Mouse (Mus musculus) frontal cortex, adult 2 months (tissue): ENCODE data around the gene Gxylt2. TPM values are rescaled to one million over a fixed set of nuclear protein-coding genes. Genes with fewer than 3 reads are reported as not detected.
A peak's percentile ranks its signal among the peaks of the same experiment; 100 is the strongest.

Source experiments
- DNase-seq, 2 experiments: peaks; one replicate each; pipeline ENCODE4 v3.0.0; 2022; ENCODE audit warnings: low spot score in 1 of 2; ENCODE audit errors: extremely low spot score in 1 of 2
- polyA plus RNA-seq: library from polyadenylated mRNA; depleted of rRNA; stranded (reverse); fragments of >200 nt; gene quantifications from 2 replicates; pipeline ENCODE4 v1.2.3, GENCODE M21; 2012

Gxylt2 gene
- polyA plus RNA-seq, 1 experiment = 1.6 TPM

- no peak for DNase-seq
Observed at GRCm38 (mm10) chr6:100792973-100793769, 88.6 kb downstream of the Gxylt2 start.

GRCm38 (mm10) chr6:100795797-100796196 is 91.3 kb downstream of the Gxylt2 start:
- no peak for DNase-seq

- peak in 1 of 2 experiments; percentile 22 for DNase-seq
Observed at GRCm38 (mm10) chr6:100799290-100799689, 94.8 kb downstream of the Gxylt2 start.

- DNase-seq = no peak
Observed at GRCm38 (mm10) chr6:100799766-100800165, 95.2 kb downstream of the Gxylt2 start.

GRCm38 (mm10) chr6:100800497-100800955 is 96.0 kb downstream of the Gxylt2 start:
- peak; percentile 49 to 72 for DNase-seq

- no peak for DNase-seq
Observed at GRCm38 (mm10) chr6:100802381-100803083, 98.0 kb downstream of the Gxylt2 start.

- DNase-seq = no peak
Observed at GRCm38 (mm10) chr6:100803250-100803649, 98.7 kb downstream of the Gxylt2 start.

- no peak for DNase-seq
Observed at GRCm38 (mm10) chr6:100807187-100807586, 102.7 kb downstream of the Gxylt2 start.

GRCm38 (mm10) chr6:100807746-100808145 is 103.2 kb downstream of the Gxylt2 start:
- no peak for DNase-seq

GRCm38 (mm10) chr6:100808221-100808778 is 103.8 kb downstream of the Gxylt2 start:
- no peak for DNase-seq

GRCm38 (mm10) chr6:100810117-100810516 is 105.6 kb downstream of the Gxylt2 start:
- DNase-seq = no peak

GRCm38 (mm10) chr6:100811731-100812130 is 107.2 kb downstream of the Gxylt2 start:
- DNase-seq = no peak

- DNase-seq = no peak
Observed at GRCm38 (mm10) chr6:100821367-100821766, 116.8 kb downstream of the Gxylt2 start.

GRCm38 (mm10) chr6:100823356-100823755 is 118.8 kb downstream of the Gxylt2 start:
- DNase-seq = no peak

- no peak for DNase-seq
Observed at GRCm38 (mm10) chr6:100824381-100824965, 119.9 kb downstream of the Gxylt2 start.

- DNase-seq = no peak
Observed at GRCm38 (mm10) chr6:100826046-100826445, 121.5 kb downstream of the Gxylt2 start.

- no peak for DNase-seq
Observed at GRCm38 (mm10) chr6:100828565-100828964, 124.0 kb downstream of the Gxylt2 start.

GRCm38 (mm10) chr6:100829770-100830169 is 125.2 kb downstream of the Gxylt2 start:
- no peak for DNase-seq

GRCm38 (mm10) chr6:100831188-100831587 is 126.7 kb downstream of the Gxylt2 start:
- no peak for DNase-seq

GRCm38 (mm10) chr6:100831751-100832150 is 127.2 kb downstream of the Gxylt2 start:
- no peak for DNase-seq

- peak; percentile 68 to 92 for DNase-seq
Observed at GRCm38 (mm10) chr6:100833355-100833754, 128.8 kb downstream of the Gxylt2 start, which contains the start of gene Ppp4r2. Ppp4r2 (plus strand) TSS chr6:100833622.
